Mouse (Mus musculus) hindbrain, embryonic 12.5 days (tissue): Measurements from ENCODE around the gene Slc7a14. TPM values are rescaled to one million over a fixed set of nuclear protein-coding genes. Genes with fewer than 3 reads are reported as not detected.

Experiments
- ATAC-seq: fragments of 200-750 bp; cut with Nextera tagmentation; 2 replicates; pipeline ENCODE4 v1.8.0; 2017; ENCODE audit warnings: moderate TSS enrichment; ENCODE audit not compliant: low FRiP score
- H3K27ac ChIP-seq: fragments of 300-500 bp; sonication (generic); 2 replicates; pipeline ENCODE4 v1.5.1; 2016; ENCODE audit warnings: mild to moderate bottlenecking
- H3K27me3 ChIP-seq: fragments of 300-500 bp; sonication (generic); 2 replicates; pipeline ENCODE4 v1.6.1; 2016; ENCODE audit warnings: mild to moderate bottlenecking
- H3K36me3 ChIP-seq: fragments of 300-500 bp; sonication (generic); 2 replicates; pipeline ENCODE4 v1.6.1; 2016; ENCODE audit warnings: mild to moderate bottlenecking
- H3K4me1 ChIP-seq: fragments of 300-500 bp; sonication (generic); 2 replicates; pipeline ENCODE4 v1.6.1; 2016
- H3K4me2 ChIP-seq: fragments of 300-500 bp; sonication (generic); replicated peaks from 2 replicates; pipeline ENCODE4 v1.6.1; 2016; ENCODE audit warnings: mild to moderate bottlenecking
- H3K4me3 ChIP-seq: fragments of 300-500 bp; sonication (generic); 2 replicates; pipeline ENCODE4 v1.5.1; 2016; ENCODE audit warnings: mild to moderate bottlenecking
- H3K9ac ChIP-seq: fragments of 300-500 bp; sonication (generic); 2 replicates; pipeline ENCODE4 v1.6.1; 2016; ENCODE audit warnings: mild to moderate bottlenecking, moderate library complexity
- H3K9me3 ChIP-seq: fragments of 300-500 bp; sonication (generic); replicated peaks from 2 replicates; pipeline ENCODE4 v1.6.1; 2016; ENCODE audit warnings: mild to moderate bottlenecking
- WGBS: fragments of 180-500 bp; shearing (Covaris S2); methylation state at CpG from one replicate; pipeline ENCODE4 v1.1.7; 2016; 5-methylcytosine and 5-hydroxymethylcytosine counted together
- polyA plus RNA-seq: library from polyadenylated mRNA; unstranded; fragments of >200 nt; fragmentation: Nextera tagmentation; extraction: Ambion mirVana; gene quantifications from 2 replicates; pipeline ENCODE4 v1.2.1, GENCODE M21; 2016

Slc7a14 gene
- polyA plus RNA-seq, 1 experiment from 2014 or later: 2.0 TPM

- Histone ChIP-seq H3K27me3 (no peaks in the 10 kb centered on the region), H3K27ac (peak overlapping the region; percentile 55), H3K9me3 (no peaks in the 10 kb centered on the region), H3K4me3 (no peak overlapping the region), H3K4me2 (no peak overlapping the region), H3K36me3 (no peaks in the 10 kb centered on the region), H3K4me1 (peaks cover 12% of the 10 kb centered on the region), H3K9ac (no peak overlapping the region)
- 76% methylated on average over 7 of the region's 7 CpGs for WGBS
- no peak for ATAC-seq
Measured at GRCm38 (mm10) chr3:31259553-31260255, 50.5 kb downstream of the Slc7a14 start.

- no peak overlapping the region for H3K9ac ChIP-seq
- H3K4me2 ChIP-seq: no peak overlapping the region
- H3K4me3 ChIP-seq: no peak overlapping the region
- H3K36me3 ChIP-seq: no peaks in the 10 kb centered on the region
- WGBS: 75% methylated on average over 7 of the region's 7 CpGs
- H3K27me3 ChIP-seq: no peaks in the 10 kb centered on the region
- no peaks in the 10 kb centered on the region for H3K4me1 ChIP-seq
- H3K9me3 ChIP-seq: no peaks in the 10 kb centered on the region
- no peak overlapping the region for H3K27ac ChIP-seq
- no peak for ATAC-seq
Measured at GRCm38 (mm10) chr3:31254427-31254826, 55.8 kb downstream of the Slc7a14 start.

- H3K36me3 ChIP-seq: no peaks in the 10 kb centered on the region
- H3K4me3 ChIP-seq: no peak overlapping the region
- no peak overlapping the region for H3K4me2 ChIP-seq
- H3K4me1 ChIP-seq: no peaks in the 10 kb centered on the region
- no peak overlapping the region for H3K9ac ChIP-seq
- no peak overlapping the region for H3K27ac ChIP-seq
- WGBS: 88% methylated on average over 9 of the region's 9 CpGs
- no peaks in the 10 kb centered on the region for H3K9me3 ChIP-seq
- no peak for ATAC-seq
- no peaks in the 10 kb centered on the region for H3K27me3 ChIP-seq
Measured at GRCm38 (mm10) chr3:31253862-31254261, 56.3 kb downstream of the Slc7a14 start.

GRCm38 (mm10) chr3:31252566-31252965, 57.6 kb downstream of the Slc7a14 start:
- H3K9me3 ChIP-seq: no peaks in the 10 kb centered on the region
- no peak overlapping the region for H3K9ac ChIP-seq
- H3K4me2 ChIP-seq: no peak overlapping the region
- no peak for ATAC-seq
- H3K27ac ChIP-seq: no peak overlapping the region
- no peaks in the 10 kb centered on the region for H3K4me1 ChIP-seq
- WGBS: 70% methylated on average over 3 of the region's 3 CpGs
- no peak overlapping the region for H3K4me3 ChIP-seq
- no peaks in the 10 kb centered on the region for H3K36me3 ChIP-seq
- no peaks in the 10 kb centered on the region for H3K27me3 ChIP-seq

- no peak for ATAC-seq
- no peaks in the 10 kb centered on the region for H3K4me1 ChIP-seq
- no peak overlapping the region for H3K27ac ChIP-seq
- H3K9ac ChIP-seq: no peak overlapping the region
- 63% methylated on average over 1 of the region's 1 CpGs for WGBS
- no peaks in the 10 kb centered on the region for H3K9me3 ChIP-seq
- H3K4me2 ChIP-seq: no peak overlapping the region
- H3K36me3 ChIP-seq: no peaks in the 10 kb centered on the region
- no peak overlapping the region for H3K4me3 ChIP-seq
- no peaks in the 10 kb centered on the region for H3K27me3 ChIP-seq
Measured at GRCm38 (mm10) chr3:31243478-31243877, 66.7 kb downstream of the Slc7a14 start.

- 71% methylated on average over 8 of the region's 8 CpGs for WGBS
- Histone ChIP-seq H3K36me3 (no peaks in the 10 kb centered on the region), H3K27ac (no peak overlapping the region), H3K9me3 (no peaks in the 10 kb centered on the region), H3K4me3 (no peak overlapping the region), H3K9ac (no peak overlapping the region), H3K27me3 (no peaks in the 10 kb centered on the region), H3K4me2 (no peak overlapping the region), H3K4me1 (no peaks in the 10 kb centered on the region)
- peak; percentile 39; the same call in 1 of the 2 replicates for ATAC-seq
Measured at GRCm38 (mm10) chr3:31240840-31241239, 69.3 kb downstream of the Slc7a14 start.

GRCm38 (mm10) chr3:31239645-31240044, 70.5 kb downstream of the Slc7a14 start:
- H3K4me1 ChIP-seq: no peaks in the 10 kb centered on the region
- no peak overlapping the region for H3K4me3 ChIP-seq
- 93% methylated on average over 3 of the region's 3 CpGs for WGBS
- H3K4me2 ChIP-seq: no peak overlapping the region
- no peaks in the 10 kb centered on the region for H3K9me3 ChIP-seq
- no peak for ATAC-seq
- H3K27me3 ChIP-seq: no peaks in the 10 kb centered on the region
- H3K27ac ChIP-seq: no peak overlapping the region
- no peaks in the 10 kb centered on the region for H3K36me3 ChIP-seq
- no peak overlapping the region for H3K9ac ChIP-seq

- H3K9me3 ChIP-seq: no peaks in the 10 kb centered on the region
- H3K36me3 ChIP-seq: no peaks in the 10 kb centered on the region
- no peak overlapping the region for H3K4me2 ChIP-seq
- H3K4me3 ChIP-seq: no peak overlapping the region
- no peaks in the 10 kb centered on the region for H3K4me1 ChIP-seq
- no peak overlapping the region for H3K9ac ChIP-seq
- no peak overlapping the region for H3K27ac ChIP-seq
- H3K27me3 ChIP-seq: no peaks in the 10 kb centered on the region
- no peak for ATAC-seq
- 33% methylated on average over 3 of the region's 3 CpGs for WGBS
Measured at GRCm38 (mm10) chr3:31237936-31238335, 72.2 kb downstream of the Slc7a14 start.

GRCm38 (mm10) chr3:31236146-31236545, 74.0 kb downstream of the Slc7a14 start:
- Histone ChIP-seq H3K36me3 (no peaks in the 10 kb centered on the region), H3K9ac (no peak overlapping the region), H3K27ac (no peak overlapping the region), H3K9me3 (no peaks in the 10 kb centered on the region), H3K4me3 (no peak overlapping the region), H3K4me2 (no peak overlapping the region), H3K27me3 (no peaks in the 10 kb centered on the region), H3K4me1 (no peaks in the 10 kb centered on the region)
- ATAC-seq: no peak
- 89% methylated on average over 3 of the region's 3 CpGs for WGBS

GRCm38 (mm10) chr3:31234356-31234755, 75.8 kb downstream of the Slc7a14 start:
- Histone ChIP-seq H3K36me3 (no peaks in the 10 kb centered on the region), H3K4me3 (no peak overlapping the region), H3K4me1 (no peaks in the 10 kb centered on the region), H3K27ac (no peak overlapping the region), H3K4me2 (no peak overlapping the region), H3K9me3 (no peaks in the 10 kb centered on the region), H3K9ac (no peak overlapping the region), H3K27me3 (no peaks in the 10 kb centered on the region)
- no peak for ATAC-seq
- 77% methylated on average over 7 of the region's 7 CpGs for WGBS

- no peak overlapping the region for H3K4me2 ChIP-seq
- no peak overlapping the region for H3K4me3 ChIP-seq
- H3K9me3 ChIP-seq: no peaks in the 10 kb centered on the region
- no peaks in the 10 kb centered on the region for H3K36me3 ChIP-seq
- H3K27me3 ChIP-seq: no peaks in the 10 kb centered on the region
- H3K9ac ChIP-seq: no peak overlapping the region
- 81% methylated on average over 2 of the region's 2 CpGs for WGBS
- ATAC-seq: no peak
- no peak overlapping the region for H3K27ac ChIP-seq
- no peaks in the 10 kb centered on the region for H3K4me1 ChIP-seq
Measured at GRCm38 (mm10) chr3:31233746-31234312, 76.3 kb downstream of the Slc7a14 start.

GRCm38 (mm10) chr3:31229281-31229680, 80.9 kb downstream of the Slc7a14 start:
- no peaks in the 10 kb centered on the region for H3K27me3 ChIP-seq
- ATAC-seq: no peak
- no peaks in the 10 kb centered on the region for H3K9me3 ChIP-seq
- H3K4me1 ChIP-seq: peaks cover 6% of the 10 kb centered on the region; the same call in 1 of the 2 replicates
- H3K9ac ChIP-seq: no peak overlapping the region
- H3K4me2 ChIP-seq: no peak overlapping the region
- 79% methylated on average over 5 of the region's 5 CpGs for WGBS
- H3K36me3 ChIP-seq: no peaks in the 10 kb centered on the region
- H3K4me3 ChIP-seq: no peak overlapping the region
- H3K27ac ChIP-seq: no peak overlapping the region

GRCm38 (mm10) chr3:31228487-31228886, 81.7 kb downstream of the Slc7a14 start:
- Histone ChIP-seq H3K27me3 (no peaks in the 10 kb centered on the region), H3K36me3 (peaks cover 3% of the 10 kb centered on the region; the same call in 1 of the 2 replicates), H3K27ac (no peak overlapping the region), H3K9me3 (no peaks in the 10 kb centered on the region), H3K4me3 (no peak overlapping the region), H3K4me1 (peaks cover 6% of the 10 kb centered on the region; the same call in 1 of the 2 replicates), H3K4me2 (no peak overlapping the region), H3K9ac (no peak overlapping the region)
- ATAC-seq: peak; percentile 50; the same call in 1 of the 2 replicates
- WGBS: 39% methylated on average over 2 of the region's 2 CpGs
